Mouse (Mus musculus) adrenal gland, adult 8-10 months (tissue): ENCODE data around the gene Bst2. TPM values are rescaled to one million over a fixed set of nuclear protein-coding genes. Genes with fewer than 3 reads are reported as not detected.
A peak's percentile ranks its signal among the peaks of the same experiment; 100 is the strongest.
"Not testable (repeated sequence)": the region's sequence is repeated elsewhere in the genome, so short reads cannot be mapped to it uniquely, and the experiment has no call there.

ENCODE experiments used
- DNase-seq: peaks from one replicate; pipeline ENCODE4 v3.0.0; 2022
- total RNA-seq, 4 experiments: library from RNA; stranded (reverse); gene quantifications; 2 replicates each; pipeline ENCODE4 v1.2.4; 2022

The Bst2 gene
- total RNA-seq, 4 experiments from 2014 or later = 54.3 to 91.2 (median 67.9) TPM

DNA sequence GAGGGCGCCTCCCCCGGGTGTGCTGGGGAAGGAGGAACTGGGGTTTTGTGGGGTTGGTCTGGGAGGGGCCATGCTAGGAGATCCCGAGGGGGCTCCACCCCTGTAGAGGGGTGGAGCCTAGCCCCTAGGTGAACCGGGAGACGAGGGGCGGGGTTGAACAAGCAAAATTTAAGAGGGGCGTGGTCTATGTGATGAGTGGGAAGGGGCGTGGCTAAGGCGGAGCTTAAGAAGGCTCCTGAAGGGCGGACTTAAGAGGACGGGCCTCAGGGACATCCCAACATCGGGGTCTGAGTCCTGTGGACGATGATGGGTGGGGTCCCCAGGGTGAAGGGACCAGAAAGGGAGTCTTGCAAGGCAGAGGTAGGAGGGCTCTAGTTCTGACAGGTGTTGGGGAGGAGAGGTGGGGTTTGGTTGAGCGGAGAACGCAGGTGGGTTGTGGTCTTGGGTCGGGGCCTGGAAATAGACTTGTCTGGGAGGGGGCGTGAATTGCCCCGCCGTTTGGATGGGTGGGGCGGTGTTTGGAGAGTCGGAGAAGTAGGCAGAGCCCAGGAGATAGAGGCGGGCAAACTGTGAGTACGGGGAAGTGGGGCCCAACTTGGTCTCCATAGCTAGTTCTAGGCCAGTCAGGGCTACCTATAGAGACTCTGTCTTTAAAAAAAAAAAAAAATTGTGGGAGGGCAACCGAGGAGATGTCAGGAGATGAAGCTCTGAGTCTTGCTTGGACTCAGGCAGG lies 21.9 kb upstream of the Bst2 start:
- DNase-seq = peak; percentile 87

DNA sequence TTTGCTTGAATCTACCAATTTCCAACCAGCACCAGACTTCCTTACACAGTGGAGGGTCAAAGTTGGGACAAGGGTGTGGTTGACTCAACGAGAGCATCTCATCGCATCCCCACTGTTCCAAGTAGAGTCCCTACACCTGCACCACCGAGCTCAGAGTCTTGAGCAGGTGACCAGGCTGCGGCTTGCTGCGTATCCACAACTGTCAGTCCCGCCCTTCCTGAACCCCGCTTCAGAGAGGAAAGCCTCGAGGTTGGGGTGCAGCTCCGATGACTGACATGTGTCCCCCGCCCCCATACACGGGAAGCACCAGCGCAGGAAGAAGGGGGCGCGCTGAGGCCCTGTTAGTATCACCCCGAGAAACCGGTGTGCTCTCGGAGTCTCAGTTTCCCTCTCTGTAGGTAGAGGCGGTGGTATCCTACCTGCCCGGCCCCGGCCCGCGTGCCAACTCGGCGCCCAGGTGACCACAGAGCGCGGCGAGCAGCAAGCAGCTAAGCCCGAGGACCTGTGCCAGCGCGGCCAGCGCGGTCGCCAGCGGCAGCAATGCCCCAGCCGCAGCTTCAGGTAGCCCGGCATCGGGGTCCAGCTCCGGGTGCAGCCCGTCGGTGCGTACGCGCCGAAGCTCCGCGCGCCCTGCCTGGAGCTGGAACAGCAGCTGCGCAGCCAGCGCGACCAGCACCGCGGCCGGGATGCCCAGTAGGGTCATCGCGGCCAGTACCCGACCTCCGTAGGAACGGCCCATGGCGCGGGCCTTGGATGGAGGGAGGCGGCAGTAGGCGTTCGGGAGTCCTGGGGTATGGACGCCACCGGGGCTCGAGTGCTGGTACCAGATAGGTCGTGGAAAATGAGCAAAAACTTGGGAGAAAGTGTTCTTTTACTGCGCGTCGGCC lies 21.1 kb upstream of the Bst2 start, which contains the start of gene Tmem221:
Gene Tmem221 (minus strand): TSS at position 801 of the 887 bp plus-strand sequence.
- no peak for DNase-seq

DNA sequence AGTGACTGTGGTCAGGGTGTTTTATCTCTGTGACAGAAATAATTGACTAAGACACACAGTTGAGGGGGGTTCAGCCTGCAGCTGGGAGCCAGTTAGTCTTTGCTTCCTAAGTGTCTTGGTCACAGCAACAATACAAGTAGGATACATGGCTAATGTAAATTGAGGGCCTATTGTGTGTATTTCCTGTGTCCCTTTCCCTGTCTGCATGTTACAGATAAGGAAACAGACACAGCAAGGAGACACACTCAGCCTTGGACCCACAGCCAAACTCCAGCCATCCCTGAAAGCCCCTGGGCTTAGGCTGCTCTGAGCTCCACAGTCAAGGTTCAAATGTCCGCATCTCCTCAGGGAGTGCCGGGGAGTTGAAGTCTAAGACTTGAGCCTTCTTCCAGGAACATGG lies 17.4 kb upstream of the Bst2 start:
- no peak for DNase-seq

DNA sequence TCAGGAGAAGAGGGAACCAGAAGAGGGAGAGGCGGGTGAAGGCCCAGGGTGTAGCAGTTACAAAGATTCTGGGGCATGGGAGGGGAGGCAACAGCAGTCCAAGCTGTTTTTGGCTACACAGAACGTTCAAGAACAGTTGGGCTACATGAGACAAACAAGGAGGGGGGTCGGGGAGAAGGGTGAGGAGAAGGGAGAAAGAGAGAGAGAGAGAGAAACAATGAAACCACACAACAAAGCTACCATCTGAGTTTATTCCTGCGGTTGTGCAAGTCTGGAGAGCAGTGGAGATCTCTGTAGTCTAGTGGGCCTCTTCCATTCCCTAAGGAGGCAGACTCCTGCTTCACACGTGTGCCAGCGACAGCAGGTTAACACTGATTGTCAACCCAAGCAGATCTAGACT lies 16.7 kb upstream of the Bst2 start:
- no peak for DNase-seq

DNA sequence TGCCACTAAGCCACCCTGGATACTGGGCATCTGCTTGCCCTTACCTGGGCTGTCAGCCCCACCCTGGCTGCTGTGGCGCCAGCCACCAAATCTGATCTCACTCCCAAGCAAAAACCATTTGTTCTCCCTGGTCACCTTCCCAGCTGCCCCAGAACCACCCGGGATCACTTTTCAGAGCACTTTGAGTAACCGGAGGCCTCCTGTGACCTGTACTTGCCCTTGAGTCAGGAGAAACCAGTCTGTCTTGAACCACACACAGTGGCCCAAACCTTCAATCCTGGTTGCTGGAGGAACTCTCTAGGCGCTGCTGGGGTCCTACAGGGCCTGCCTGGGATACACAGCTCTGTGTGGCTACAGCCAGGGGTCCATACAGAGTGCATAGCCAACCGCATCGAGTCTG lies 15.5 kb upstream of the Bst2 start:
- DNase-seq = no peak

DNA sequence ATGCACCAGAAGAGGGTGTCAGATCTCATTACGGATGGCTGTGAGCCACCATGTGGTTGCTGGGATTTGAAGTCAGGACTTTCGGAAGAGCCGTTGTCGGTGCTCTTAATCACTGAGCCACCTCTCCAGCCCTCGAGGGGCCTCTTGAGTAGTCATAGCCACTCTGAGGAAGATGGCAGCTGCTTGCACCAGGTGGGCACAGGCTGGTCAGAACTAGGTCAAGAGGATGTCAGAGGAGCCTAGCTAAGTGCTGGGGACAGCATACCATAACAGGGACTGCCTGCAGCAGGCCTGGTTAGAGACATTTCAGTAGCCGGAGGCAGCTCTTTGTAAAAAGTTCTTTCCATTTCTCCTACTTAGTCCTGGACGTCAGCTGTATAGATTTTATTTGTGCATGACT lies 13.5 kb upstream of the Bst2 start:
- no peak for DNase-seq

DNA sequence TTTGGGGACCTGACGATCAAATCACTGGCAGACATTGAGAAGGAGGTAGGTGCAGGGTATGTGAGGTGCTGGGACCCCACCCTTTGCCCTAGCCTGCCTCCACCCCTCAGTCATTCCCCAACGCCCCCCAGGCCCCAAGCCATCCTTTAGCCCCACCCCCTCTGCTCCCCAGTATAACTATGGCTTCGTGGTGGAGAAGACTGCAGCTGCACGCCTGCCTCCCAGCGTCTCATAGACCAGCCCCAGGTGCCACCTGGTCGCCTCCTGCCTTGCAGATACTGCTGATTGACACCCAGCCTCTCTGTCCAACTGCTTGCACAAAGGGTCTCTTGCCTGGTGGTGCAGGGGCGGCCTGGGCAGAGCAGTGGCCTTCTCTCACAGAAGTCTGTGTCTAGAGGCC lies 10.3 kb upstream of the Bst2 start:
- DNase-seq = no peak

DNA sequence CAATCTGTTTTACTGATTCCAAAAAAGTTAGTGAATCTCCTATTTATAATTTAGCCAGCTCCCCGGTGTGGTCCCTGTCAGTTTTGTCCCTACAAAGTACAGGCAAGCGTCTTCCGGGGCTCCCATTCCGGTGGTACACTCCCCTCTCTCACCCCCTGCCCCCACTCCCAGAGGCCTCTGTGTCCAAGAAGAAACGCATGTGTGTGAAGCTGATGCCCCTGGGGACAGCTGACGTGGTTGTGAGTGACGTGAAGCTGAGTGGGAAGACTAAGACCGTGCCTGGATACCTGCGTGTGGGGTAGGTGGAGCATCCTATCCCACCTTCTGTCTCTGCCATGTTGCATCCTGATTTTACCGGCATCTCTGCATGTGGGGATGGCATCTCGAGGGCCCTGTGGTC lies 7.8 kb upstream of the Bst2 start:
- no peak for DNase-seq

DNA sequence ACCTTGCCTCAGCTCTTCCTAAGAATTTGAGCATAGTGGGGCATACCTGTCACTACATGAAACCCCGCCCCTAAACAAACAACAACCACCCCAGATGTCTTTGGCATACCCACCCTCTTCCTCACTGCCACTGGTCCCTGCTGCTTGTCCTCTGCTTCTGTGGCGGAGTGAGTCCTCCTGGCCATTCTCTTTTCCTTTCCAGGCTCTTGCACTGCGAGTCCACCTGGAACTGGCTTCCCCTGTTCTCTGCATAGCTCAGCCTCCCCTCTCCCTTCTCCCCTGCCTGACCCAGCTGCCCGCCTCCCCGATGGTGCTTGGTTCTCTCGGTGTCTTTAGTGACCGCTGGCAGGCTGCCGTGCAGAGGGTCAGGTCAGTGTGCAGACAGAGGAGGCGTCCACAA lies 6.5 kb upstream of the Bst2 start:
- DNase-seq = no peak

DNA sequence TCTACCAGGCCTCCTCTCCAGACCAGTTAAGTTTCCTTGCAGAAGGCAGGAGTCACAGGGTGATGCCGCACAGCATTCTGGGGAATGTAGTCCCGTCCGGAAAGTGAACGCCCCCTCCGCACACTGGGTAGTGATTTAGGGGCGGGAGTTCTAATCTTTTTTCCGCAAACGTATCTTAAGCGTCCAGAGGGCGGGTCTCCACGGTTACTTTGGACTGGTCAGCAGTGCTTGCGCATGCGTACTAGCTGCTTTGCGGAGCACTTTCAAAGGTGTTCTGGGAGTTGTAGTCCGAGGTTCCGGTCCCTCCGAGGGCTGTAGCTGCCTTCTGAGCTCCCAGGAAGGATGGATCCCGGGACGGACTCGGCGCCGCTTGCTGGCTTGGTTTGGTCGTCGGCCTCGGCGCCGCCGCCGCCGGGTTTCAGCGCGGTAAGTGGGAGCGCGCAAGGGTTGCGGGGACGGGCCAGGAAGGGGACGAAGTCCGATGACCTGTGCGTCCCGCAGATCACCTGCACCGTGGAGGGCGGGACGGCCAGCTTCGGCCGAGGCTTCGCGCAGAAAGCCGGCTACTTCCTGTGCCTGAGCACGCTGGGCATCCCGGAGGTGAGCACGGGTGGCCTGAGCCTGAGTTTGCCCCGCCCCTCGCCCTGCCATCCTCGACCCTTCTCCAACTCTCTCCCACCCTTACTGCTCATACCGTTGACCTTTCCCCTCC lies 5.5 kb upstream of the Bst2 start, which contains the start of gene Mvb12a:
Gene Mvb12a (plus strand): TSS at position 291 of the 712 bp plus-strand sequence.
- DNase-seq = peak; percentile 99

DNA sequence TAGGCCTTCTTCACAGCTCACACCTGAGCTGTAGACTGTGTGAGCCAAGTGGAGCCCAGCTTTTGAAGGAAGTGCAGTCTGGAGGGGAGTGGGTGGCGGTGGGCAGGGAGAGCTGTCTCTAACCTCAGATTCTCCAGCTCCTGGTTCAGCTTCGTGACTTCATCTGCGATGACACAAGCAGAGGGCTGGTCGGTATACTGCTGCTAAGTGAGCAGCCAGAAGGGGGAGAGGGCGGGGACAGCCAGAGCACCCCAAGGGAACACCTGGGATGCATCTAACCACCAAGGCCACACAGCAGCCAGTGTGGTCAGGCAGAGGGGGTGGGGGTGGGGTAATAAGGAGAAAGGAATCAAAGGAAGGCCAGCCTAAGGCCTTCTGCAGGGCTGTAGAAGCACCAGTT lies 1.6 kb downstream of the Bst2 start:
- no peak for DNase-seq

DNA sequence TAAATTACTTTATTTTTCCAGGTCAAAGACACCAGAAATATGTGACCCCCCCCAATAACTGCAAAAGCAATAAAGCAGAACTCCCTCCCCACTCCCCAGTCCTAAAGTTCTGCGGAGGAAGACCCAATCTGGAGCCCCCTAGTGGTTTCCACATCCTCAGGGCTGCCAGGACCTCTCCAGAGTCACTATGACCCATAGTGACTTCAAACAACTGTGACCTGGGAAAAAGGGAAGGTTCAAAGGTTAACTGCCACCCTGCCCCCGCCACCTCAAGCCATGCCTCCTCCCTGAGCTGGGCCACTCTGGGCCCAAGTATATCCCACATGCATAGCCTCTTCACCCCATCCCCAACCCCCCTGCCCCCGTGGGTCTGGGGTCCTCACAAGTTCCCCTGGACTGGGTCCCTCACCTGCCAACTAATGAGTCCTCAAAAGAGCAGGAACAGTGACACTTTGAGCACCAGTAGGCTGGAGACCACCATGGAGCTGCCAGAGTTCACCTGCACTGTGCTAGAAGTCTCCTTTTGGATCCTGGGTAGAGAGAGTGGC lies 2.9 kb downstream of the Bst2 start:
- DNase-seq = no peak

DNA sequence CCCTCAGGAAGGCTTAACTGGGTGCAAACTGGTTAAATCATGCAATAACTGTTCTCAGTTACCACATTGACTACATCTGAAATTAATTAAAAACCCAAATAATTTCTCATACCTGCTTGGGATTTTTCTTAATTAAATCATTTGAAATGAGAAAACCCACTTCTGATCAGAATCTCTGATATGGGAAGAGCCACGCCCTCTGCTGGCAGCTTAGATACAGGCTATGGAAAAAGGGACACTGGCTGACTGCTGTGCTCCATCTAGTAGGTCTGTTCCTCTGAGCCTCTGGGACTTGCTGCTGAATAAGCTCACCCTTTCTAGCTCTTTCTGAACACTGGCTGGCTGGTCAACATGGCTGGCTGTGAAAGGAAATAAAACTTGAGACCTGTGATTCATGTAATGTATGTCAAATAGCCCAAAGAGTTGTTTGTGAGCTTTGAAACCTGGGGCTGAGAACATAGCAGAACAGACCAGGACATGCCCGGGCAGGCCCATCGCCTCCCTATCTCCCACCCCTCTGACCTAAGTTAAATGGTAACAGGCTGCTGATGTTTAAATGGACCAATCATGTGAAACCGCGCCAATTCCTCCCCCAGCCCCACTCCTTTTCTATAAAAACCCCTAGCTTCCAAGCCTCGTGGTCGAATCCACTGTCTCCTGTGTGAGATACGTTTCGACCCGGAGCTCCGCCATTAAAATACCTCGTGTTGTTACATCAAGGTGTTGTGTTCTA lies 6.4 kb downstream of the Bst2 start:
- not testable (repeated sequence) for DNase-seq

DNA sequence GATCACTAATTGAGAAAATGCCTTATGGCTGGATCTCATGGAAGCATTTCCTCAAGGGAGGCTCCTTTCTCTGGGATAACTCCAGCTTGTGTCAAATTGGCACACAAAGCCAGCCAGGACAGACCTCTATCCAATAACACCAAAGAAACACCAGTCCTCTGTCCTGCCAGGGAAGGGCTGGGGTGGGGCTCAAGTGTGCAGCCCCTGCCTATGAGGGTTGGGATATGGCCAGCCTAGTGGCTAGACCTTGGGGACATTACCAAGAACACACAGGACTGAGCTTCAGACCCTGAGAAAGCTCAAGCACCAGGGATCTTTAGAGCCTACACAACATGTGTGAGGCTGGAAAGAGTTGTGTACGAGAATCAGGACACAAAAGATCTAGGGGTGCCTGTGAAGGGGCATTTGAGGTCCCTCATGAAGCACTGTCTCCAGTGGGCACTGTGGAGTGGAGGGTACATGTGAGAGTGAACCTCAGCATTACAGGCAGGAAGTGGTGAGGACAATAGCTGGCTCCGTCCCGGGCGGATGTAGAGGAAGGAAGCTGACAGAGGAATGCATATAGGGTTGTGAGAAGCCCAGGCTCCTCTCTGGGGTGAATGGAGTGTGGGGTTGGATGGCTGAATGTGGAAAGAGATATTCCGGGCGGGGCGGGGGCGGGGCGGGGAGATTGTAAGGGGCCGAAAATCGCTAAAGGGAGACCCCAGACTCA lies 8.7 kb downstream of the Bst2 start:
- no peak for DNase-seq

DNA sequence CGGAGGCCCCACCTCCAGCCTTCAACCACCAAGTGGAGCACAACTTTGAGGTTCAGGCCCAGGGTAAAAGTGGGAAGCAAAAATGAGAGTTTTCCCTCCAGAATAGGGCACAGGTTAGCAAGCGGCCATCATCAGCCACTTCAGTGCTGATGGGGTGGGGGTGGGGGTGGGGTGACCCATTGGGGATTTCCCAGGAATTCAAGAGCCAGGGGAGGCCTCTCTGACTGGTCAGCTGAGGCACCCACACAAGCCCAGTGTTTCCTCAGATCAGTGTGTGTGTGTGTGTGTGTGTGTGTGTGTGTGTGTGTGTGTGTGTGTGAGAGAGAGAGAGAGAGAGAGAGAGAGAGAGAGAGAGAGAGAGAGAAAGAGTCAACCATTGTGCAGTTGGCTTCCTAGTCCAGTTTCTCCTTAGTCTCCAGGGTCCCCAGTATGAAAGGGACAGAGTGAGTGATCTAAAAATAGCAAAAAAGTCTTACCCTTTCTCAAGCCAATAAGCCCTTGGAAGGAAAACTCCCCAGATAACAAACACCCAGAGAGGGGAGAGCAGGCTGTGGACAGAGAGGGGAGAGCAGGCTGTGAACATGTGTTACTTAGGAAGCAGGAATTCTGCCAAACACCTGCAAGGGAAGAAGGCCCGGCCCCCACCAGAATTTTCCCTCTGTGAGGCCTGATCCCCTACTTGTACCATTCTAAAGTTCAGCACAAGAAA lies 9.9 kb downstream of the Bst2 start:
- DNase-seq = no peak

DNA sequence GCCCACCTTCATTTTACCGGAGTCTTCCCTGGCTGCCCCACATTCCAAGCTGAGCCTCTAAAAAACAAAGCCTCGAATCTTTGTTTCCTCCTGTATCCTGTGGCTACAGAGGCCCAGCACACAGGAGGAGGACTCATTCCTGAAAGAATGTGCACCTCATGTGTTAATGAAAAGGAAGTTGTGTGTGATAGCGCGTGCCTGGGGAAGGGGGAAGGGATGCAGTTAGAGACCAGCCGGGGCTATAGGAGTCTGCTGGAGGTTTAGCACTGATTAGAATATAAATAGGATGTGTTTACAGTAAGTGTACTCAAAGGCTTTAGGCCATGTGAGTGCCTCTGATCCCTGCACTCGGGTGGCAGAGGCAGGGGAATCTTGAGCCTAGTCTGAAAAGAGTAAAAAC lies 11.0 kb downstream of the Bst2 start:
- no peak for DNase-seq

DNA sequence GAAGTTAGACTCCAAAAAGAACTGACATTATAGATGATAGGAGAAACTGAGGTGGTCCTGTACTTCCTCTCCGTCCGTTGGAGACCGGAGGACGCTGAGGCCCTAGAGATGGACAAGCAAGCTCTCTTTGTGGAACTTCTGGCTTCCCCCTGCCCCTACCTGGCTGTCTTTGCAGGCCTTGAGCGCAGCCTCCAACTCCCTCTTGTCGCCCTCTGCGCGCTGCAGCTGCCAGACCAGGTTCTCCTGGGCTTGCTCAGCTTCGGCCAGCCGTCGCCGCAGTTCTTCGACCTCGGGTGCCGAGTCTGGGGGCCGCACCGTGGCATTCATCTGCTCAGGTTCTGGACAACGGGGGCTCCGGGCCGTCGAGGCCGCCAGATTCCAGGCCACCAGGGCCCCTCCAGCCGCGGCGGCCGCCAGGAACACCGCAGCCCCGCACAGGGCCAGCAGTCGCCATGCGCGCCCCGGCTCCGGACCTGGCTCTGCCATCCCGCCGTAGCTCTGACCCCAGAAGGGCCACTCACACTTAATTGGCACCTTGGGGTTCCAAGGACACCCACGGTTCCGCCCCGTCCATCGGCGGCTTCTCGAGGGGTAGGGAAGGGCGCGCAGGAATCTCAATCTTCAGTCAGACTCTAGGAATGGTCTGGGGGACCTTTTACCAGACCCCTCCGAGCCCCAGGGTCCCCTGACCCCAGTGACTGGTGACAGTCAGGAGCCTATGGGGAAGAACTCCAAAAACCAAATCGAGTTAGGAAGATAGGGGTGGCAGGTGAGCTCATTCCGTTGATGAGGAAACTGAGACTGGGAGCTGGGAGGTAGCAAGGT lies 11.8 kb downstream of the Bst2 start, which contains the start of gene Ccdc194:
Gene Ccdc194 (minus strand): TSS at position 486 of the 825 bp plus-strand sequence.
- DNase-seq = no peak

DNA sequence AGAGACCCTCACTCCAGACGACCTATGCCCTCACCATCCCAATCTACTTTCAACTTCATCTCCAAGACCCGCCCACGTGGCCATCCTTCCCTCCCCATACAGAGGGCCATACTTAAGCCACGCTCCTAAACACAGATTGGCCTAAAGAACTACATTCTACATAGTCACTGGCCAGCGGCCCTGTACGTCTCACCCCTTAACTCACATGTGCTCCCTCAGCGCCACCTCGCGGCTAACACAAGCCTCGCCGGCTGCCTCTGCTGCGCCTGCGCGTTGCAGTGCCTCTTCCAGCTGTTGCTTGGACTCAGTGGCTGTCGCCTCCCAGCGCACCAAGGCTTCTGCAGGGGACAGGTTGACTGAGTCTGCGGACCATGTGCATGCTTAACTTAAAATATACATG lies 15.6 kb downstream of the Bst2 start:
- DNase-seq = peak; percentile 89

DNA sequence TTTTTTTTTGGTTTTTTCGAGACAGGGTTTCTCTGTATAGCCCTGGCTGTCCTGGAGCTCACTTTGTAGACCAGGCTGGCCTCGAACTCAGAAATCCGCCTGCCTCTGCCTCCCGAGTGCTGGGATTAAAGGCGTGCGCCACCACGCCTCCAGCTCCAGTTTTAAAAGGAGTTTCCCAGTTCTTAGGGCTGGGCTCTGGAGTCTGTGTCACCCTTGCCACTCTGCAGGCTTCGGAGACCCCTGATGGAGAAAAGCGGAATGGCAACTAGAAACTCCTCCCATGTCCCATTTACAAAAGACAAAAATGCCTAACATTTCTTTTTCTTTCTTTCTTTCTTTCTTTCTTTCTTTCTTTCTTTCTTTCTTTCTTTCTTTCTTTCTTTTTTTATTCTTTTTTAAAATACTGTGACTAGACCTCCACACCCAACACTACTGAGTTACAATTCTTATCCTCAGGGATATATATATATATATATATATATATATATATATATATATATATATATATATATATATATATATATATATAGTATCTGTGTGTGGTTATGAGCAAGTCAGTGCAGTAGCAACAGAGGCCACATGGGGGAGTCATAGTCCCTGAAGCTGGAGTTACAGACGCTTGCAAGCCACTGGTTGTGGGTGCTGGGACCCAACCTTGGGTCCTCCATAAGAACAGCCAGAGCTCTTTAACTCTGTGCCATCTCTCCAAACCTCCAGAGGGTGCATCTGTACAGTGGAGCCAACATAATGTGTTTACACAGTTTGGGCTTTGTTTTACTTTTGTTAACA lies 18.0 kb downstream of the Bst2 start:
- not testable (repeated sequence) for DNase-seq
